Mouse (Mus musculus) forebrain, embryonic 14.5 days (tissue): ENCODE results near the gene Rgl3. TPM values are rescaled to one million over a fixed set of nuclear protein-coding genes. Genes with fewer than 3 reads are reported as not detected.
A peak's percentile ranks its signal among the peaks of the same experiment; 100 is the strongest.

Experiments
- ATAC-seq: fragments of 200-750 bp; cut with Nextera tagmentation; 2 replicates; pipeline ENCODE4 v1.8.0; 2017; ENCODE audit warnings: mild to moderate bottlenecking, moderate library complexity
- DNase-seq: peaks from one replicate; pipeline ENCODE4 v3.0.0-alpha.2; 2015; ENCODE audit warnings: low spot score
- H3K27ac ChIP-seq: fragments of 300-500 bp; sonication (generic); 2 replicates; pipeline ENCODE4 v1.5.1; 2014; ENCODE audit warnings: low read depth, mild to moderate bottlenecking, control low read depth, low read length, moderate library complexity
- H3K27me3 ChIP-seq: fragments of 300-500 bp; sonication (generic); replicated peaks from 2 replicates; pipeline ENCODE4 v1.6.1; 2014; ENCODE audit warnings: low read length, control low read depth, mixed read lengths; ENCODE audit not compliant: control insufficient read depth, insufficient read depth
- H3K36me3 ChIP-seq: fragments of 300-500 bp; sonication (generic); 2 replicates; pipeline ENCODE4 v1.6.1; 2014; ENCODE audit warnings: low read length, control low read depth; ENCODE audit not compliant: control insufficient read depth, insufficient read depth
- H3K4me1 ChIP-seq: fragments of 300-500 bp; sonication (generic); 2 replicates; pipeline ENCODE4 v1.6.1; 2014; ENCODE audit warnings: antibody characterized with exemption, low read length, control low read depth; ENCODE audit not compliant: control insufficient read depth, insufficient read depth
- H3K4me2 ChIP-seq: fragments of 300-500 bp; sonication (generic); 2 replicates; pipeline ENCODE4 v1.6.1; 2014; ENCODE audit warnings: mild to moderate bottlenecking, control low read depth, low read length
- H3K4me3 ChIP-seq: fragments of 300-500 bp; sonication (generic); 2 replicates; pipeline ENCODE4 v1.5.1; 2014; ENCODE audit warnings: low read depth, low read length, control low read depth
- H3K9ac ChIP-seq: fragments of 300-500 bp; sonication (generic); 2 replicates; pipeline ENCODE4 v1.6.1; 2014; ENCODE audit warnings: mild to moderate bottlenecking, low read length, control low read depth, moderate library complexity
- H3K9me3 ChIP-seq: fragments of 300-500 bp; sonication (generic); replicated peaks from 2 replicates; pipeline ENCODE4 v1.6.1; 2016; ENCODE audit warnings: low read length, control low read depth, mixed read lengths; ENCODE audit not compliant: control insufficient read depth
- WGBS: fragments of 180-500 bp; shearing (Covaris S2); extraction: QIAGEN DNeasy Blood & Tissue Kit; methylation state at CpG from one replicate; pipeline ENCODE4 v1.1.7; 2014; 5-methylcytosine and 5-hydroxymethylcytosine counted together
- polyA plus RNA-seq: library from polyadenylated mRNA; unstranded; fragments of >200 nt; fragmentation: Nextera tagmentation; extraction: Ambion mirVana; gene quantifications from 2 replicates; pipeline ENCODE4 v1.2.1, GENCODE M21; 2014

The Rgl3 gene
- polyA plus RNA-seq, 1 experiment from 2014 or later: 1.3 TPM

DNA sequence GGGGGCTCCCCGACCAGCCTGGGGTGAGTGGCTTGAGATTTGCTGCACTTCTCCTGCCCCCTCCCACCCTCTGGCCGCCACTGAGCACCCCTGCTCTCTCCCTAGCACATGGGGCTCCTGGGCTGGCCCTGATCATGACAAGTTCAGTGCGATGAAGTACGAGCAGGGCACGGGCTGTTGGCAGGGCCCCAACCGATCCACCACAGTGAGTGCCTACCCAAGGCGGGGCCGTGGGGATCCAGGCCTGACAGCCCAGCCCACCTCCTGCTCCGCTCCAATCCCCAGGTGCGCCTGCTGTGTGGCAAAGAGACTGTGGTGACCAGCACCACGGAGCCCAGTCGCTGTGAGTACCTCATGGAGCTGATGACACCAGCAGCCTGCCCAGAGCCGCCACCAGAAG, 23.5 kb upstream of the Rgl3 start:
- WGBS: 91% methylated on average over 13 of the region's 13 CpGs
- Histone ChIP-seq H3K9ac (no peak overlapping the region), H3K27me3 (no peaks in the 10 kb centered on the region), H3K4me3 (no peak overlapping the region), H3K27ac (no peak overlapping the region), H3K36me3 (peaks cover 92% of the 10 kb centered on the region), H3K4me1 (no peaks in the 10 kb centered on the region), H3K4me2 (no peak overlapping the region), H3K9me3 (no peaks in the 10 kb centered on the region)
- peak; percentile 26; the same call in 1 of the 2 replicates for ATAC-seq
- no peak for DNase-seq

DNA sequence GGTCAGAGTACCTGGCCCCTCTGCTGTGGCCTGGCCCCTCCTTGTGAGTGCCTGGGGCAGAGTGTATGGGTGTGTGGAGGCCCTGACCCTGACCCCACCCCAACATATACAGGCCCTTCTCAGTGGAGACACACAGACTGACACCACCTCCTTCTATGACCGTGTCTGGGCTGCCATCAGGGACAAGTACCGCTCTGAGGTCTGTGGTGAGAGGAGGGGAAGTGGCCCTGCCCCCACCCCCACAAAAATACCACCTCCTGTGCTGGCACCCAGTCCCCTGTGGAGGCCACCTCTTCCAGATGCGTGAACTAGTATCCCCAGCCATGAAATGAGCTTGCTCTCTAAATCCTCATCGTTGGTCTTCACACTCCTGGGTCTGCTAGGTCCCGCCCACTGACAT, 21.8 kb upstream of the Rgl3 start:
- ATAC-seq (peak; percentile 26; the same call in 1 of the 2 replicates), DNase-seq (no peak)
- Histone ChIP-seq H3K36me3 (peaks cover 96% of the 10 kb centered on the region), H3K4me1 (no peaks in the 10 kb centered on the region), H3K4me2 (no peak overlapping the region), H3K9me3 (no peaks in the 10 kb centered on the region), H3K27ac (no peak overlapping the region), H3K27me3 (no peaks in the 10 kb centered on the region), H3K9ac (no peak overlapping the region), H3K4me3 (no peak overlapping the region)
- 88% methylated on average over 5 of the region's 5 CpGs for WGBS

DNA sequence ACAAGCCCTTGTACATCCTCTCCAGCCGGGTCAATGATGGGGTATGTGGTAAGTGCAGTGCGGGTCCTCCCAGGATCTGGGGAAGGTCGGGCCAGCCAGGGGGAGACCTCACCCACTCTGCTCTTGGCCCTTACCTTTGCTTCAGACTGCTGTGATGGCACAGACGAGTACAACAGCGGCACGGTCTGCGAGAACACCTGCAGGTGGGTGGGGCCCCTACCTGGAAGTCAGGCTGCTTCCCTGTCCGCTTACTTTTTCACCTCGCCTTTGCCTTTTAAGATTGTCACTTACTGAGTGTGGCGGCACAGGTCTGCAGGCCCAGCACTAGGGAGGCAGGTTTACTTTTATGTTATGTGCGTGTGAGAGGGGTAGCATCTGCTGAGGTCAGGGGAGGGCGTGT, 15.3 kb upstream of the Rgl3 start:
- Histone ChIP-seq H3K4me1 (peaks cover 10% of the 10 kb centered on the region), H3K4me2 (no peak overlapping the region), H3K9ac (no peak overlapping the region), H3K27ac (no peak overlapping the region), H3K27me3 (no peaks in the 10 kb centered on the region), H3K36me3 (peaks cover 55% of the 10 kb centered on the region), H3K4me3 (no peak overlapping the region), H3K9me3 (no peaks in the 10 kb centered on the region)
- DNase-seq (no peak), ATAC-seq (no peak)
- WGBS: 91% methylated on average over 12 of the region's 12 CpGs

DNA sequence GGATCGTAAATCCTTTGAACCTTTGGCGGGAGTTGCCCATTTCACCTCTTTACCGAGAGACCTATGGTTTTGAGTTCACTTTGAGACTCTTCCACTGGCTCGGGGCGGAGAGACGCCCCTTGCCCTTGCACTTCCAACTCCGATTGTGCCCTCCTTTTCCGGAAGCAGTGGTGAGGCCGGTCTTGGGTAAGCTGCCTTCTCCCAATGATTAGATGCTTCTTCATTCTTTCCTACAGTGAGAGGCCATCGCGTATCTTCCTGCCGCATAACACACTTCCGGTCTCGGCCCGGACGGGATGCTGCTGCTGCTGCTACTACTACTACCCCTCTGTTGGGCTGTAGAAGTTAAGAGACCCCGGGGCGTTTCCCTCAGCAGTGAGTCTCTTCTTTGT, 13.9 kb upstream of the Rgl3 start:
- Histone ChIP-seq H3K9me3 (no peaks in the 10 kb centered on the region), H3K4me1 (peaks cover 10% of the 10 kb centered on the region), H3K36me3 (peaks cover 41% of the 10 kb centered on the region), H3K4me3 (peak overlapping the region; percentile 59), H3K27ac (peak overlapping the region; percentile 34; the same call in 1 of the 2 replicates), H3K4me2 (peak overlapping the region; percentile 65), H3K9ac (peak overlapping the region; percentile 66), H3K27me3 (no peaks in the 10 kb centered on the region)
- DNase-seq (peak; percentile 45), ATAC-seq (peak; percentile 9)
- WGBS: under 1% methylated on average over 18 of the region's 18 CpGs

DNA sequence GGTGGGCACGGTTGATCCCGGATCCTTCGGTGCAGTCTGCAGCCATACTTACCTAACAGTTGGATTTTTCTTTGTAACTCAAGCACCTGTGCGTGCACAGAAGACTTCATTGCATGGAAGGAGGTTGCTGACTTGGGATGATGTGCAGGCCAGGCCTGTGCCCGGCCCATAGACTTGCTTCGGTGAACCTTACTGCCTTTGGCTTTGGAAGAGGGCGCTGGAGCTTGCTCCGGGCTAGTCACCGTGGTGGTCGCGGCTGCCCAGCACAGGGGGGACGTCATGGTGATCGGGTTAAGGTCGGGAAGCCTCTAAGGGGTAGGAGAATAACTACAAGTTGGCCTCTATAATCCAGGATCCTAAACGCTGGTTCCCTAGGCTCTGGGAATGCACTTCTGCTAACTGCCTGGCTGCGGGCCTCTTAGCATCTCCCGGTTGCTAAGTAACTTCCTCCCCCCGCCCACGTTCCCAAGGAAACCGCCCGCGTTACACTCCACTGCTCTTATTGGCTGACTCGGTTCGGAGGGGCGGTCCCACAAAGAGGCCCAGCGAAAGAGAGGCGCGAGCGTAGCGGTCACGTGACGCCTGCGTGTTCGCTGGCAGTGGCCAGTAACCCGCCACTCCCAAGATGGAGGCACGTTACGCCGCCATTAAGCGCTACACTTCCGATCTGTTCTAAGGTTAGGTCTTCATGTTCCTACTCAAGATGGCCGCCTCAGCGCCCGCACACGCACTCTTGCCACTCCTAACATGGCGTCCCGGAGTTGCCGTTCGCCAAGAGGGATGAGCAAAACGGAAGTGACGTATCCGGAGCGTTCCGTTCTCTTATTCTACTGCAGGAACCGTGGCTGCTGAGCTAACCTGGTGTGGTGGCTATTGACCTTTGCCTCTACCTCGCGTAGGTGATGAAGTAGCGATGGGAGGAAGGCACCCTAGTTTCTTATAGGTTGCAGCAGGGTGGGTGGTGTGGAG, 13.2 kb upstream of the Rgl3 start, which contains the start of the genes Ccdc151 and Prkcsh:
Gene Ccdc151, minus strand, starts transcription at position 441 of the 969 bp plus-strand sequence.
Gene Prkcsh, plus strand, starts transcription at position 613 of the 969 bp plus-strand sequence.
- peak; percentile 99 for ATAC-seq
- 5% methylated on average over 57 of the region's 57 CpGs for WGBS
- H3K4me3 ChIP-seq: peak within 1 kb of the TSS; percentile 59
- peak within 1 kb of the TSS; percentile 66 for H3K9ac ChIP-seq
- peak within 1 kb of the TSS; percentile 65 for H3K4me2 ChIP-seq
- peaks cover 10% of the 10 kb centered on the region for H3K4me1 ChIP-seq
- DNase-seq: peak; percentile 100
- peaks cover 34% of the 10 kb centered on the region for H3K36me3 ChIP-seq
- no peaks in the 10 kb centered on the region for H3K27me3 ChIP-seq
- peak within 1 kb of the TSS; percentile 34; the same call in 1 of the 2 replicates for H3K27ac ChIP-seq
- H3K9me3 ChIP-seq: no peaks in the 10 kb centered on the region

DNA sequence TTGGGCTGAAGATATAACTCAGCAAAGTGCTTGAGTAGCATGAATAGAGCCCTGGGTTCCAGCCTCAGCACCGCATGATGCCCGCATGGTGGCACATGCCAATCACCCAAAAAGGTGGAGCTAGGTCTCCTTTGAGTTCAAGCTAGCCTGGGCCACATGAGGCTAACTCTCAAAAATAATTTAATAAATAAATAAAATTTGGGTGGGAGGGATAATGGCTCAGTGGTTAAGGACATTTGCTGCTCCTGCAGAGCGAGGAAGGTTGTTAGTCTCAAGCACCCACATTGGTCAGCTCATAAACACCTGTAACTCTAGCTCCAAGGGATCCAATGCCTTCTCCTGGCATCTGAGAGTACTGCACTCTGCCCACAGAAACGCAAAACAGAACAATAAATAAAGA, 12.4 kb upstream of the Rgl3 start:
- H3K27me3 ChIP-seq: no peaks in the 10 kb centered on the region
- H3K4me2 ChIP-seq: peak overlapping the region; percentile 53; the same call in 1 of the 2 replicates
- no peaks in the 10 kb centered on the region for H3K9me3 ChIP-seq
- no peak overlapping the region for H3K27ac ChIP-seq
- H3K4me1 ChIP-seq: peaks cover 10% of the 10 kb centered on the region
- H3K9ac ChIP-seq: no peak overlapping the region
- WGBS: 80% methylated on average over 4 of the region's 4 CpGs
- DNase-seq: no peak
- peaks cover 26% of the 10 kb centered on the region for H3K36me3 ChIP-seq
- no peak for ATAC-seq
- H3K4me3 ChIP-seq: no peak overlapping the region

DNA sequence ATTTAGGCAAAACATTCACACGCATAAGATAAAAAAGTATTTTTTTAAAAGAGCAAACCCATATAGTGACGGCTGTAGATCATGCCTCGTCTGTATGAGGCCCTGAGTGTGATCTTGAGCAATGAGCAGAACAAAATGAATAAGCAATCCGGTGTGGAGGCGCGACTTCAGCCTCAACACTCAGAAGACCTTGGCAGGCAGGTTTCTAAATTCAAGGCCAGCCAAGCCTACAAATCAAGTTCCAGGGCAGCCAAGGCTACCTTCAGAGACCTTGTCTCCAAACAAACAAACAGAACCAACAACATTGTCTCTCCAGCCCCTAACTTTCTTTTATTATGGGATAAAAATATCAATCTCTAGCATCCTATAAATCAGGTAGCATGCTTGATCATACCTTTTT, 11.1 kb upstream of the Rgl3 start:
- Histone ChIP-seq H3K27ac (no peak overlapping the region), H3K4me3 (no peak overlapping the region), H3K9ac (no peak overlapping the region), H3K27me3 (no peaks in the 10 kb centered on the region), H3K4me1 (peaks cover 10% of the 10 kb centered on the region), H3K9me3 (no peaks in the 10 kb centered on the region), H3K36me3 (peaks cover 13% of the 10 kb centered on the region), H3K4me2 (no peak overlapping the region)
- no peak for ATAC-seq
- no peak for DNase-seq
- WGBS: 88% methylated on average over 6 of the region's 6 CpGs

DNA sequence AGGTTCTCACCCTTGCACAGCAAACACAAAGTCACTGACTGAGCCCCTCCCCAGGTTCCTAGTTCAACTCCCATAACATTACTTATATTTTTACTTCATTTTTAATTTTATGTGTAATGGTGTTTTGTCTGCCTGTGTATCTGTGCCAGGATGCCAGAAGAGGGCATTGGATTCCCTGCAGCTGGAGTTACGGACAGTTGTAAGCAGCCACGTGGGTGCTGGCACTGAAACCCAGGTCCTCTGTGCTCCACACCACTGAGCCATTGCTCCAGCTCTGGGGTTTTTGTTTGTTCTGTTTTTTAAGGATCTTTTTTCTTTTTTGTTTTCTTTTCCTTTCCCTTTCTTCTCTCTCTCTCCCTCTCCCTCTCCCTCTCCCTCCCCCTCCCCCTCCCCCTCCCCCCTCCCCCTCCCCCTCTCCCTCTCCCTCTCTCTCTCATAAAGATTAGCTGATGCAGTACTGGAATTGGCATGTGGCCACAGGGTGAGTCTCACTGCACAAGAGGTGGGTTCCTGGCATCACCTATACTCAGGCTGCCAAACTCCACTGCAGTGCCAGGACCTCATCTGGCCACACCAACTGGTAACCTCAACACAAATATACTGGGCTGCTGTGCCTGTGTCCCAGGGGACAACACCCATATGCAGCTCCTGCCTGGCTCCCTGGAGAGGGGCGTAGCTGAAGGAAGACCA, 7.1 kb upstream of the Rgl3 start:
- H3K9me3 ChIP-seq: no peaks in the 10 kb centered on the region
- no peaks in the 10 kb centered on the region for H3K4me1 ChIP-seq
- no peak overlapping the region for H3K27ac ChIP-seq
- ATAC-seq: no peak
- no peak overlapping the region for H3K9ac ChIP-seq
- H3K27me3 ChIP-seq: peaks cover 5% of the 10 kb centered on the region; the same call in 1 of the 2 replicates
- H3K36me3 ChIP-seq: no peaks in the 10 kb centered on the region
- no peak overlapping the region for H3K4me3 ChIP-seq
- no peak for DNase-seq
- H3K4me2 ChIP-seq: no peak overlapping the region
- 81% methylated on average over 3 of the region's 3 CpGs for WGBS
